Mouse (Mus musculus) myocyte (in vitro differentiated cells): ENCODE data around the gene Rgs9.

Source experiments
- CEBPB ChIP-seq: IDR thresholded peaks from 2 replicates; pipeline ENCODE4 v1.6.1; 2011; ENCODE audit warnings: mild to moderate bottlenecking, moderate library complexity; ENCODE audit not compliant: poor library complexity, insufficient read depth, severe bottlenecking
- E2F4 ChIP-seq: IDR thresholded peaks from one replicate; pipeline ENCODE4 v1.6.1; 2011; ENCODE audit warnings: mild to moderate bottlenecking, control low read depth, moderate library complexity; ENCODE audit not compliant: insufficient read depth
- MAX ChIP-seq: IDR thresholded peaks from one replicate; pipeline ENCODE4 v1.6.1; 2011; ENCODE audit warnings: low read depth, mild to moderate bottlenecking, control low read depth
- MYOD1 ChIP-seq, 3 experiments: IDR thresholded peaks; one replicate each; pipeline ENCODE4 v1.6.1; 2011; ENCODE audit warnings: control low read depth in 2 of 3, low read depth in 2 of 3, mild to moderate bottlenecking in 2 of 3, moderate library complexity in 1 of 3; ENCODE audit not compliant: insufficient read length in 2 of 3, control insufficient read depth in 1 of 3
- MYOG ChIP-seq, 3 experiments: IDR thresholded peaks; one replicate each; pipeline ENCODE4 v1.6.1; 2011; ENCODE audit warnings: control low read depth in 2 of 3, low read depth in 2 of 3, mild to moderate bottlenecking in 2 of 3; ENCODE audit not compliant: insufficient read length in 2 of 3, control insufficient read depth in 1 of 3, insufficient read depth in 1 of 3
- POLR2A ChIP-seq: IDR thresholded peaks from one replicate; pipeline ENCODE4 v1.6.1; 2011; ENCODE audit warnings: low read depth, mild to moderate bottlenecking, control low read depth, moderate library complexity; ENCODE audit not compliant: insufficient read length
- POLR2AphosphoS2 ChIP-seq: IDR thresholded peaks from one replicate; pipeline ENCODE4 v1.6.1; 2011; ENCODE audit warnings: low read depth, control low read depth; ENCODE audit not compliant: insufficient read length
- REST ChIP-seq: IDR thresholded peaks from one replicate; pipeline ENCODE4 v1.6.1; 2011; ENCODE audit warnings: mild to moderate bottlenecking, control low read depth, moderate library complexity; ENCODE audit not compliant: insufficient read depth, insufficient read length
- SRF ChIP-seq: IDR thresholded peaks from one replicate; pipeline ENCODE4 v1.6.1; 2011; ENCODE audit warnings: low read depth; ENCODE audit not compliant: control insufficient read depth, insufficient read length
- TCF12 ChIP-seq: IDR thresholded peaks from one replicate; pipeline ENCODE4 v1.6.1; 2011; ENCODE audit warnings: mild to moderate bottlenecking, control low read depth; ENCODE audit not compliant: poor library complexity, insufficient read depth, severe bottlenecking
- TCF3 ChIP-seq: IDR thresholded peaks from one replicate; pipeline ENCODE4 v1.6.1; 2011; ENCODE audit warnings: low read depth, control low read depth; ENCODE audit not compliant: insufficient read length
- USF1 ChIP-seq: IDR thresholded peaks from one replicate; pipeline ENCODE4 v1.6.1; 2011; ENCODE audit warnings: low read depth, mild to moderate bottlenecking, control low read depth, moderate library complexity

DNA sequence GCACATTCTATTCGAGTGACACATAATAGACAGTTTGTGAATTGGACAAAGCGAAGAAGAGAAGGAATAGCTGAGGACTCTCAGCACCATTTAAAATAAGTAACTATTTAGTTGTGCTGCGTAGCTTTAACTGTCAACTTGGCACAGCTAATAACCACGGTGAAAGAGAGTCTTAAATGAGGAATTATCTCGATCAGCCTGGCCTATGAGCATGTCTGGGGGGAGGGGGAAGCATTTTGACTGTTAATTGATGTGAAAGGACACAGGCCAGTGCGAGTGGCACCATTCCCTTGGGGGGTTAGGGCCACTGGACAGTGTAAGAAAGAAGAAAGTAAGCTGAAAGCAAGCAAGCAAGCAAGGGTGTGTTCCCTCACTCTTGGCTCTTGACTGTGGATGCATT, 38.0 kb upstream of the Rgs9 start:
- no peak for TF ChIP-seq USF1
- no peak for TF ChIP-seq POLR2A
- no peak for TF ChIP-seq MAX
- no peak for TF ChIP-seq CEBPB
- no peak for TF ChIP-seq TCF12
- no peak for TF ChIP-seq TCF3
- no peak for TF ChIP-seq POLR2AphosphoS2
- TF ChIP-seq E2F4, result no peak
- TF ChIP-seq MYOG (IDR thresholded peaks at IDR 0.05; ENCODE audit: control insufficient read depth in 1 of 3, insufficient read depth in 1 of 3, insufficient read length in 2 of 3, low read depth in 2 of 3), result no peak
- no peak for TF ChIP-seq MYOD1 (IDR thresholded peaks at IDR 0.05; ENCODE audit: control insufficient read depth in 1 of 3, insufficient read length in 2 of 3, low read depth in 2 of 3)
- no peak for TF ChIP-seq SRF
- no peak for TF ChIP-seq REST
